Mouse (Mus musculus): ENCODE measurements around the gene Rcsd1.

GRCm38 (mm10) chr1:165601775-165602280 is 107.7 kb downstream of the Rcsd1 start:
- TF ChIP-seq POLR2A (IDR thresholded peaks at IDR 0.05; ENCODE audit: extremely low read depth, insufficient read depth, low read length): no peak
- no peak for TF ChIP-seq CTCF (IDR thresholded peaks at IDR 0.05; ENCODE audit: low read depth, low read length)
